Mouse (Mus musculus) gastrocnemius, adult 8-10 months (tissue): Measurements from ENCODE around the gene Myo1h. TPM values are rescaled to one million over a fixed set of nuclear protein-coding genes. Genes with fewer than 3 reads are reported as not detected.

Source experiments
- DNase-seq, 2 experiments: peaks; one replicate each; pipeline ENCODE4 v3.0.0; 2022; ENCODE audit warnings: low spot score in 2 of 2
- total RNA-seq, 4 experiments: library from RNA; stranded (reverse); gene quantifications; 2 replicates each; pipeline ENCODE4 v1.2.4; 2022

Gene Myo1h
- total RNA-seq, 4 experiments from 2014 or later = not detected

GRCm38 (mm10) chr5:114290004-114290403, 1.0 kb downstream of the Myo1h start:
- no peak for DNase-seq

GRCm38 (mm10) chr5:114296693-114297631, 8.0 kb downstream of the Myo1h start:
- no peak for DNase-seq

- no peak for DNase-seq
These were observed 9.4 kb downstream of the Myo1h start for GRCm38 (mm10) chr5:114298212-114298894.

- no peak for DNase-seq
These were observed 10.3 kb downstream of the Myo1h start for GRCm38 (mm10) chr5:114299156-114299855.

- DNase-seq = no peak
These were observed 11.1 kb downstream of the Myo1h start for GRCm38 (mm10) chr5:114299883-114300610.

GRCm38 (mm10) chr5:114303166-114303565, 14.2 kb downstream of the Myo1h start:
- DNase-seq = no peak

- DNase-seq = peak; percentile 13 to 21
These were observed 17.5 kb downstream of the Myo1h start for GRCm38 (mm10) chr5:114306496-114306895.

GRCm38 (mm10) chr5:114308765-114309679, 20.1 kb downstream of the Myo1h start:
- DNase-seq = no peak

GRCm38 (mm10) chr5:114309680-114310036, 20.7 kb downstream of the Myo1h start:
- no peak for DNase-seq

- DNase-seq = no peak
These were observed 34.3 kb downstream of the Myo1h start for GRCm38 (mm10) chr5:114323105-114323790.

GRCm38 (mm10) chr5:114323791-114324507, 35.0 kb downstream of the Myo1h start:
- DNase-seq = no peak

- no peak for DNase-seq
These were observed 54.0 kb downstream of the Myo1h start for GRCm38 (mm10) chr5:114342996-114343395.

GRCm38 (mm10) chr5:114343612-114344011, 54.6 kb downstream of the Myo1h start:
- no peak for DNase-seq

GRCm38 (mm10) chr5:114345538-114345937, 56.6 kb downstream of the Myo1h start:
- DNase-seq = no peak

- no peak for DNase-seq
These were observed 58.0 kb downstream of the Myo1h start for GRCm38 (mm10) chr5:114347005-114347404.

GRCm38 (mm10) chr5:114351490-114351889, 62.5 kb downstream of the Myo1h start:
- DNase-seq = no peak

GRCm38 (mm10) chr5:114356250-114356935, 67.4 kb downstream of the Myo1h start:
- DNase-seq = peak; percentile 62
